Mouse (Mus musculus): ENCODE measurements at regions not wholly inside any gene's neighbourhood (a gene's known extent, or its start where the extent isn't known, plus 50 kb on each side); places are given as distances from the start of the nearest gene placed in this dataset.

GRCm38 (mm10) chr4:125200762-125201161, 73.1 kb upstream of the Zc3h12a start:
- Histone ChIP-seq H3K4me1 (ENCODE audit: insufficient read depth, low read length) (no peaks in the 10 kb centered on the region), H3K9me3 (ENCODE audit: low read length) (no peaks in the 10 kb centered on the region), H3K9ac (replicated peaks; ENCODE audit: low read length) (no peak overlapping the region), H3K27ac (ENCODE audit: low read length) (no peak overlapping the region), H3K4me3 (ENCODE audit: low read length) (no peak overlapping the region), H3K36me3 (ENCODE audit: insufficient read depth, low read length) (no peaks in the 10 kb centered on the region), H3K4me2 (replicated peaks; ENCODE audit: low read depth, low read length) (no peak overlapping the region), H3K27me3 (ENCODE audit: insufficient read depth, low read length) (0 out of 2 replicates have a peak, but pooled peaks cover 8% of the 10 kb centered on the region)
- WGBS: 49% methylated on average over 5 of the region's 5 CpGs
- ATAC-seq (ENCODE audit: low FRiP score, low TSS enrichment): no peak

- no peak for ATAC-seq (ENCODE audit: low FRiP score, low TSS enrichment)
- Histone ChIP-seq H3K27ac (ENCODE audit: low read length) (no peak overlapping the region), H3K36me3 (ENCODE audit: insufficient read depth, low read length) (no peaks in the 10 kb centered on the region), H3K27me3 (ENCODE audit: insufficient read depth, low read length) (peaks cover 21% of the 10 kb centered on the region), H3K9ac (replicated peaks; ENCODE audit: low read length) (no peak overlapping the region), H3K4me1 (ENCODE audit: insufficient read depth, low read length) (no peaks in the 10 kb centered on the region), H3K4me2 (replicated peaks; ENCODE audit: low read depth, low read length) (no peak overlapping the region), H3K9me3 (ENCODE audit: low read length) (no peaks in the 10 kb centered on the region), H3K4me3 (ENCODE audit: low read length) (no peak overlapping the region)
- WGBS: 66% methylated on average over 5 of the region's 5 CpGs
Measured at GRCm38 (mm10) chr4:125199281-125199680, 71.6 kb upstream of the Zc3h12a start.

- no peak overlapping the region for H3K4me2 ChIP-seq (replicated peaks; ENCODE audit: low read depth, low read length)
- no peaks in the 10 kb centered on the region for H3K9me3 ChIP-seq (ENCODE audit: low read length)
- H3K9ac ChIP-seq (replicated peaks; ENCODE audit: low read length): no peak overlapping the region
- H3K36me3 ChIP-seq (ENCODE audit: insufficient read depth, low read length): no peaks in the 10 kb centered on the region
- H3K27ac ChIP-seq (ENCODE audit: low read length): no peak overlapping the region
- H3K4me3 ChIP-seq (ENCODE audit: low read length): no peak overlapping the region
- H3K27me3 ChIP-seq (ENCODE audit: insufficient read depth, low read length): peaks cover 29% of the 10 kb centered on the region
- no peak for ATAC-seq (ENCODE audit: low FRiP score, low TSS enrichment)
- H3K4me1 ChIP-seq (ENCODE audit: insufficient read depth, low read length): no peaks in the 10 kb centered on the region
- WGBS: 50% methylated on average over 7 of the region's 7 CpGs
Measured at GRCm38 (mm10) chr4:125195901-125196435, 68.3 kb upstream of the Zc3h12a start.

- H3K27me3 ChIP-seq (ENCODE audit: insufficient read depth, low read length): peaks cover 29% of the 10 kb centered on the region
- no peak overlapping the region for H3K4me2 ChIP-seq (replicated peaks; ENCODE audit: low read depth, low read length)
- H3K9ac ChIP-seq (replicated peaks; ENCODE audit: low read length): no peak overlapping the region
- no peak overlapping the region for H3K27ac ChIP-seq (ENCODE audit: low read length)
- H3K4me1 ChIP-seq (ENCODE audit: insufficient read depth, low read length): no peaks in the 10 kb centered on the region
- no peaks in the 10 kb centered on the region for H3K9me3 ChIP-seq (ENCODE audit: low read length)
- WGBS: 12% methylated on average over 12 of the region's 12 CpGs
- ATAC-seq (ENCODE audit: low FRiP score, low TSS enrichment): no peak
- H3K4me3 ChIP-seq (ENCODE audit: low read length): no peak overlapping the region
- no peaks in the 10 kb centered on the region for H3K36me3 ChIP-seq (ENCODE audit: insufficient read depth, low read length)
Measured at GRCm38 (mm10) chr4:125194722-125195380, 67.2 kb upstream of the Zc3h12a start.

DNA sequence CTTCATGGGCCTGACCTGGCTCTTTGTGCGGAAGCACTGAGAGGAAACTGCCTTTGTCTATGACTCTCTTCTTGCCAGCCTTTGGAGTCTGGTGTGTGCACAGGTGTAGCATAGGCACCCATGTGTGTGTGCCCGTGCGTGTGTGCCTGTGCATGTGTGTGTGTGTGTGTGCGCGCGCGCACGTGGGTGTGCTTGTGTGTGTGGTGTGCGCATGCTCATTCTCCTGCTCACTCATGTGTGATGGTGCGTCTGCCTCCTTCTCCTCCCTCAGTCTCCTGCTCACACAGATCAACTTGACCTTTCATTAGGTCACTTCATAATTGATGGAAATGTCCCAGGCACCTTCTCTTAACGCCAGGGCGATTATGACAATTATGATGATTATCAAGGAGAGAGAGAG, 66.7 kb upstream of the Zc3h12a start:
- ATAC-seq (ENCODE audit: low FRiP score, low TSS enrichment): no peak
- Histone ChIP-seq H3K27me3 (ENCODE audit: insufficient read depth, low read length) (peaks cover 29% of the 10 kb centered on the region), H3K4me1 (ENCODE audit: insufficient read depth, low read length) (no peaks in the 10 kb centered on the region), H3K4me3 (ENCODE audit: low read length) (no peak overlapping the region), H3K9ac (replicated peaks; ENCODE audit: low read length) (no peak overlapping the region), H3K36me3 (ENCODE audit: insufficient read depth, low read length) (no peaks in the 10 kb centered on the region), H3K4me2 (replicated peaks; ENCODE audit: low read depth, low read length) (no peak overlapping the region), H3K9me3 (ENCODE audit: low read length) (no peaks in the 10 kb centered on the region), H3K27ac (ENCODE audit: low read length) (no peak overlapping the region)
- WGBS: 69% methylated on average over 12 of the region's 12 CpGs

DNA sequence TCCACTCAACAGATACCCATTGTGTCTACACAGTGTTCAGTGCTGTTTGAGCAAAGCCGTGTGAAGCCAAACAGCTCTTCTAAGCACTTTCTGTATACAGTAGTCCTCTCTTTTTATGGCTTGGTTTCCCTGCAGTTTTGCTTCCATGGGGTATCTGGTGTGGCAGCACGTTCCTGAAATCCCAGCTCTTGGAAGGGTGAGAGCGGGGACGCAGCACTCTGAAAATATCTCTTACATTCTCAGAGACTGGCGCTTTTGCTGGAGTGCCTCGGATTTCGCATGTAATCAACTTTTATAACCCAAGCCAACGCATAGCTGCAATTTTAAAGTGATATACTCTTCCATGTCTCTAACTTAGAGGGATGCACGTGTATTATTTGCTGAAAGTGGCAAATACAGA, 64.0 kb upstream of the Zc3h12a start:
- Histone ChIP-seq H3K4me3 (ENCODE audit: low read length) (no peak overlapping the region), H3K4me2 (replicated peaks; ENCODE audit: low read depth, low read length) (no peak overlapping the region), H3K36me3 (ENCODE audit: insufficient read depth, low read length) (no peaks in the 10 kb centered on the region), H3K27me3 (ENCODE audit: insufficient read depth, low read length) (peaks cover 20% of the 10 kb centered on the region), H3K9ac (replicated peaks; ENCODE audit: low read length) (no peak overlapping the region), H3K9me3 (ENCODE audit: low read length) (no peaks in the 10 kb centered on the region), H3K4me1 (ENCODE audit: insufficient read depth, low read length) (no peaks in the 10 kb centered on the region), H3K27ac (ENCODE audit: low read length) (no peak overlapping the region)
- ATAC-seq (ENCODE audit: low FRiP score, low TSS enrichment): no peak
- 54% methylated on average over 9 of the region's 9 CpGs for WGBS

DNA sequence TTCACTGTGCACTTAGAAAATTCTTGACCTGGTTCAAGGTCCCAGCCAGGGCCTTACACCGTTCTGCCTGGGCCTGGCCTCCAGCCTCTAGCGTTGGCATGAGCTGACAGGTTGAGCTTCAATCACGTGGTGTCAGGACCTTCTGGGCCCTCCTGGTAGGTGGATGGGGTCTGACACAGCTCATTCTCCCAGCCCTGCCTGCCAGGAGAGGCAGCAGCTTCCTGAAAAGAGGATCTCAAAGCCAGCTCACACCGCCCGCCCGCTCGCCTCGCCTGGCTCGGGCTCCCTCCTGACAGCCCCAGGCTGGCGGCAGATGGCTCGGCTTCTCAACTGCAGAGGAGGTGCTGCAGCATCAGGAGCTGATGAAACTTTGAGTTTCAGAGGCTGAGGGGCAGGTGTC, 63.4 kb upstream of the Zc3h12a start:
- no peaks in the 10 kb centered on the region for H3K36me3 ChIP-seq (ENCODE audit: insufficient read depth, low read length)
- WGBS: 14% methylated on average over 11 of the region's 11 CpGs
- H3K9me3 ChIP-seq (ENCODE audit: low read length): no peaks in the 10 kb centered on the region
- no peak overlapping the region for H3K27ac ChIP-seq (ENCODE audit: low read length)
- H3K4me1 ChIP-seq (ENCODE audit: insufficient read depth, low read length): no peaks in the 10 kb centered on the region
- H3K9ac ChIP-seq (replicated peaks; ENCODE audit: low read length): no peak overlapping the region
- no peak for ATAC-seq (ENCODE audit: low FRiP score, low TSS enrichment)
- H3K4me3 ChIP-seq (ENCODE audit: low read length): no peak overlapping the region
- H3K27me3 ChIP-seq (ENCODE audit: insufficient read depth, low read length): peaks cover 20% of the 10 kb centered on the region
- H3K4me2 ChIP-seq (replicated peaks; ENCODE audit: low read depth, low read length): no peak overlapping the region

DNA sequence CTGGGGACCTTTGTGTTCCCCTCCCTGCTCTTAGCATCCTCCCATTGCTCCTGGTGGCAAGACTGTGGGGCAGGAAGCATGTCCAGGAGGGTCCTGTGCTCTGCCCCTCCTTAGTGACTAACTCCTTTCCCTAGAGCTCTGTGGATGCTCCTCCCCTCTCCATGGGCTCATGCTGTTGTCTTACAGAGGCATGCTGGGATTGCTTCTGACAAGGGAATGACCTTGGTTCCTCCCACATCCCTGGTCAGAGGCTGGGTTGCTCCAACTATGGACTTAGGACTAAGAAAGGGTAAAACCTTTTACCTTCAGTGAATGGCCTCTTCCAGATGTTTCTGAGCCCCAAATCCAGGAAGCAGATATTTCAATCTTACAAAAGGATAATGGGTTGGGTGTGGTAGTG, 62.3 kb upstream of the Zc3h12a start:
- Histone ChIP-seq H3K4me3 (ENCODE audit: low read length) (no peak overlapping the region), H3K36me3 (ENCODE audit: insufficient read depth, low read length) (no peaks in the 10 kb centered on the region), H3K4me1 (ENCODE audit: insufficient read depth, low read length) (no peaks in the 10 kb centered on the region), H3K27me3 (ENCODE audit: insufficient read depth, low read length) (peaks cover 13% of the 10 kb centered on the region), H3K27ac (ENCODE audit: low read length) (no peak overlapping the region), H3K9me3 (ENCODE audit: low read length) (no peaks in the 10 kb centered on the region), H3K4me2 (replicated peaks; ENCODE audit: low read depth, low read length) (no peak overlapping the region), H3K9ac (replicated peaks; ENCODE audit: low read length) (no peak overlapping the region)
- no peak for ATAC-seq (ENCODE audit: low FRiP score, low TSS enrichment)

DNA sequence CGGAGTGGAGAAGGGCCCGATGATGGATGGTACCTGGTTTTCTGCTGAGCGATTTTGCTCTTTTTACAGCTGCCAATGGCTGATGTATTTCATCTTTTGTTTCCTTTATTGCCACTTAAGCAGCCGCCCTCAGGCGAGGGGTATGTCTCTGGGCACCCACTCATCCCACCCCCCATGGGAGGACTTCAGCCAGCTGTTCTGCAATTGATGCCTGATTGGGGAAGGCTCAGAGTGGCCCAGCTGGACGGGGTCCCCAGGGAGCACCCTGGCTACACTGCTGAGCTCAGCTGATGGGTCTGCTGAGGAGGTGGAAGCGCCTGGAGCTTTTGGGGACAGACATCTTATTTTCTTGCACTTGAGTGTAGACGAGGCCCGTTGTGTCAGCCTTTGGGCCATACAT, 58.6 kb upstream of the Zc3h12a start:
- no peaks in the 10 kb centered on the region for H3K4me1 ChIP-seq (ENCODE audit: insufficient read depth, low read length)
- no peak overlapping the region for H3K27ac ChIP-seq (ENCODE audit: low read length)
- H3K4me2 ChIP-seq (replicated peaks; ENCODE audit: low read depth, low read length): no peak overlapping the region
- no peak overlapping the region for H3K4me3 ChIP-seq (ENCODE audit: low read length)
- 63% methylated on average over 9 of the region's 9 CpGs for WGBS
- H3K9me3 ChIP-seq (ENCODE audit: low read length): no peaks in the 10 kb centered on the region
- H3K27me3 ChIP-seq (ENCODE audit: insufficient read depth, low read length): no peaks in the 10 kb centered on the region
- H3K9ac ChIP-seq (replicated peaks; ENCODE audit: low read length): no peak overlapping the region
- no peaks in the 10 kb centered on the region for H3K36me3 ChIP-seq (ENCODE audit: insufficient read depth, low read length)
- ATAC-seq (ENCODE audit: low FRiP score, low TSS enrichment): no peak

DNA sequence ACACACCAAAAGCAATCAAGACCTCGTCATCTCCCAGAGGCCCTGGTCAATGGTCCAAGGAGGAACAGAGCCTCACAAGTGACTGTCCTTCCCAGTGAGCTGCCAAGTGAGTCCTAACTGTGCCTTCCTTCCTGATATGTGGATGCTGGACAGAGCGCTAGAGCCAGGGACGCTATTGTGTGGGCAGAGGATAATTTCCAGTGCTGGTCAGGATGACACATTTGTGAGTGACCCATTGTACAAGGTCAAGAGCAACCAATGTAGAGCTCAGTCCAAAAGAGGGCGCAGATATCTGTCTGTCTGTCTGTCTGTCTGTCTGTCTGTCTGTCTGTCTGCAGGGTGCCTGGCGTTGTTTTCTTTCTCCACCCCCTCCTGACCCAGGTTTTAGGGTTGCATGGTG, 57.4 kb upstream of the Zc3h12a start:
- no peaks in the 10 kb centered on the region for H3K36me3 ChIP-seq (ENCODE audit: insufficient read depth, low read length)
- H3K9me3 ChIP-seq (ENCODE audit: low read length): no peaks in the 10 kb centered on the region
- no peaks in the 10 kb centered on the region for H3K27me3 ChIP-seq (ENCODE audit: insufficient read depth, low read length)
- no peak overlapping the region for H3K27ac ChIP-seq (ENCODE audit: low read length)
- H3K4me1 ChIP-seq (ENCODE audit: insufficient read depth, low read length): no peaks in the 10 kb centered on the region
- WGBS: 81% methylated on average over 5 of the region's 5 CpGs
- no peak overlapping the region for H3K4me2 ChIP-seq (replicated peaks; ENCODE audit: low read depth, low read length)
- no peak for ATAC-seq (ENCODE audit: low FRiP score, low TSS enrichment)
- H3K4me3 ChIP-seq (ENCODE audit: low read length): no peak overlapping the region
- H3K9ac ChIP-seq (replicated peaks; ENCODE audit: low read length): no peak overlapping the region

All from kidney, embryonic 16.5 days (tissue).